Mouse (Mus musculus): ENCODE measurements around the gene Orai1.

Orai1 gene

DNA sequence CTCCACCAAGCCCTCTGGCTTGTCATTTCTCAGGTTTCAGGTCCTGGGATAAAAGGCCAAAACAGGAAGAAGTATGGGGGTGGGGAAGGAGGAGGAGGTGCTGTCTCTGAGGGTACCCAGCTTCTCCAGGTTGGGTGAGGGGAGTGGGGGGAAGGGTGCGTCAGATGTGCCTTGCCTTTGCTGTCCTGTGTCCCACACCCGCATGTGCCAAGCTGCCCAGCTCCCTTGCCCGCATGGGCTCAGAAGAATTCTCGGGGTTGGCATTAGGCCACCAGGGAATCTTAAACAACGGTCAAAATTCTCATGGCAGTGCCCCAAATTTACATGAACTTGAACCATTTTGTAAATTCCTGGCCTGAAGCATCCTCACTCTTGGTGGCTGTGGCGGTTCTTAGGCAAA, 11.5 kb downstream of the Orai1 start:
- in situ Hi-C loops (cut with MboI, MseI) = no loop called here

GRCm38 (mm10) chr5:123027436-123027835, 12.6 kb downstream of the Orai1 start:
- in situ Hi-C loops (cut with MboI, MseI) = no loop called here

- in situ Hi-C loops (cut with MboI, MseI) = no loop called here
Observed at GRCm38 (mm10) chr5:123029729-123030128, 14.9 kb downstream of the Orai1 start.

DNA sequence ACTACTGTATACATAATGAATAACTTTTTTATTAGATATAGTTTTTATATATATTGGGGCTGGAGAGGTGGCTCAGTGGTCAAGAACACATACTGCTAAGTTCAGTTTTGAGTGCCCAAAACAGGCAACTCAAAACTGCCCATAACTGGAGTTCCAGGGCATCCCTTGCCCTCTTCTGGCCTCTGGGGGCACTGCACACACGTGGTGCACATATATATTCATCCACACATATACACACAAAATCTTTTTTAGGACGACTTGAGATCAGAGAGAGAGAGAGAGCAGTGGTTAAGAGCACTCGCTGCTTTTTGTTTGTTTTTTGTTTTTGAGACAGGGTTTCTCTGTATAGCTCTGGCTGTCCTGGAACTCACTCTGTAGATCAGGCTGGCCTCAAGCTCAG, 16.4 kb downstream of the Orai1 start:
- in situ Hi-C loops (cut with MboI, MseI) = no loop called here

- in situ Hi-C loops (cut with MboI, MseI) = no loop called here
Observed at GRCm38 (mm10) chr5:123033646-123034160, 18.8 kb downstream of the Orai1 start.

DNA sequence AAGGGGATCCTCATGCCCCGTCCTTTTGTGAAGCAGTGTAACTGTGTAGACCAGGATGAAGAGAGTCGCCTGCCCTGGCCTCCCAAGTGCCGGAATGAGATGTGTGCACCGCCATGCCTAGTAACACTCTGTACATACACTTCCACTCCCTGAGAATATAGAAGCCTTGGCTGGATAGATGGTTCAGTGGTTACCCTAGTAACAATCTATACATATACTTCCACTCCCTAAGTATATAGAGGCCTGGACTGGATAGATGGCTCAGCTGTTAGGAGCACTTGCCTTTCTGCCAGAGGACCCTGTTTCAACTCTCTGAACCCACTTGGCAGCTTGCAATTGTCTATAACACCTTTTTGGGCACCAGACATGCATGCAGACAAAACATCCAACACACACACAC, 20.2 kb downstream of the Orai1 start:
- in situ Hi-C loops (cut with MboI, MseI) = no loop called here

DNA sequence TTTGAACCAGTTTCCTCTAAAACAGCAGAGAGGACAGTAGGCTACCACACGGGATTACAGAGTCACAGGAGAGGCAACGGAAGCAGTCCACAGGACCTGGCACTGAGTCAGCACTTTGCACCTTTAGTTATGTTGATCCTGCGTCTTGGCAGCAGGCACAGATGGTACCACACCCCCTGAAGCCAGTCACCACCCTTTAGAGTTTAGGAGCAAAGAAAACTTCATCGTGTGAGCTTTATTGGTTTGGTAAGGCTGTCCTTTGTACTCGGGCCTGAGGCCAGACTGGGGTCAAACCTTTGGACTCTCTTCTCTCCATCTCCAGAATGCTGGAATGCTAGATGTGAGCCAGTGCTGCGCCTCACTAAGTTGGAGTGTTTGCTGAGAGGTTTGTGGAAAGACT, 20.7 kb downstream of the Orai1 start:
- in situ Hi-C loops (cut with MboI, MseI) = no loop called here

DNA sequence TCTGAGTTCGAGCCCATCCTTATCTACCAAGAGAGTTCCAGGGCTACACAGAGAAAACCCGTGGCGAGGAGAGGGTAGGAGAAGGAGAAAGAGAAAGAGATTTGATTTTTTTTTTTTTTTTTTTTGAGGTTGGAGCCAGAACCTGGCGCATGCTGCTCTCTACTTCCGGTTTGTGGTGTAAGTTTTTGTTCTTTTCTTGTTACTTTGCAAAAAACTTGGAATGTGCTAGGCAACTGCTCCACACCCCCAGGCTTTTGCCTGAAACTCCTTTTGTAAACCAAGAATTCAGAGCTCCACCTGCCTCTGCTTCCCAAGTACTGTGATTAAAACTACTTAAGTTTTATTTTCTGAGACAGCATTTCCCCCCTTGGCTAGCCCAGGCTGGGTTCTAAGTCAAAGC, 23.2 kb downstream of the Orai1 start:
- in situ Hi-C loops (cut with MboI, MseI) = no loop called here

DNA sequence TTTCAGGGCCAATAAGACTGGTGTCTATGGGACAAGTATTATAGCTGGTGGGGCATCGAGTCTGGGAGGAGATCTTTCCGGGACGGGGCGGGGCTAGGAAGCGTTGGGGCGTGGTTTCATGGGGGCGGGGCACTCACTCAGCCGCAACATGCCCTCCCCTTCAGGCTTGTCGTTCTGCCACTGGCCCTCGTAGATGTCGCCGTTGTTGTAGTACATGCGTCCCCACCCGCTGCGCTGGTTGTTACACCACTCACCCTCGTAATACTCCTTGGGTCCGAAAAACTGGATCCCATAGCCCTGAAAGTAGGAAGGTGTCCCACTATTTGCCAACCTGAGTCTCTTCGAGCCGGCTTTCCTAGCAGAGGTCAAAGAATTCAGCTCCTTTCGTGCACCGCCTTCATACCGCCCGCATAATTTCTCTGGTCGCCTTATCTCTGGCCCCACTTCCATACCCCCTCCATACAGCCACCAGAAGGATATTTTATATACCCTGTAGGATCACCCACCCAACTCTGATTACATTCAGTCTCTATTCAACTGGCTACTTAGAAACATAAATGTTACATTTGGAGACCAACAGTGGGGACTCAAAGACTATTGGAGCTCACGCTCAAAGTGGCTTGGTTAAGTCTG, 24.4 kb downstream of the Orai1 start:
- in situ Hi-C loops (cut with MboI, MseI) = no loop called here

GRCm38 (mm10) chr5:123040796-123041195, 25.9 kb downstream of the Orai1 start:
- in situ Hi-C loops (cut with MboI, MseI) = no loop called here

DNA sequence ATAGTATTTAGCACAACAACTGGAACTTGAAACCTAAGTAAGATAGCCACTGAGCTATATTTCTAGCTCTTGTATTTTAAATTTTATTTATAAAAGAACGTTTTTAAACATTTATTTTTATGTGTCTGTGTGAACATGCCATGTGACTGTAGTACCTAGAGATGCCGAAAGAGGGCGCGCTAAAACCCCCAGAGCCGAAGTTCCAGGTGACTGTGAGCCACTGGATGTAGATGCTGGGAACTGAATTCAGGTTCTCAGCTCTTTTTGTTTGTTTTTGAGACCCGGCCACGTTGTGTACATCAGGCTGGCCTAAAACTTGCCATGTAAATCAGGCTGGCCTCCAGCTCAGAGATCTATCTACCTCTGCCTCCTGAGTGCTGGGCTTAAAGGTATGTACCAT, 29.0 kb downstream of the Orai1 start:
- in situ Hi-C loops (cut with MboI, MseI) = no loop called here

- in situ Hi-C loops (cut with MboI, MseI) = no loop called here
Observed at GRCm38 (mm10) chr5:123045561-123046295, 30.9 kb downstream of the Orai1 start.

GRCm38 (mm10) chr5:123046916-123047315, 32.0 kb downstream of the Orai1 start, which contains the start of gene Morn3:
Gene Morn3 (minus strand): TSS chr5:123047016.
- in situ Hi-C loops (cut with MboI, MseI) = no loop called here

DNA sequence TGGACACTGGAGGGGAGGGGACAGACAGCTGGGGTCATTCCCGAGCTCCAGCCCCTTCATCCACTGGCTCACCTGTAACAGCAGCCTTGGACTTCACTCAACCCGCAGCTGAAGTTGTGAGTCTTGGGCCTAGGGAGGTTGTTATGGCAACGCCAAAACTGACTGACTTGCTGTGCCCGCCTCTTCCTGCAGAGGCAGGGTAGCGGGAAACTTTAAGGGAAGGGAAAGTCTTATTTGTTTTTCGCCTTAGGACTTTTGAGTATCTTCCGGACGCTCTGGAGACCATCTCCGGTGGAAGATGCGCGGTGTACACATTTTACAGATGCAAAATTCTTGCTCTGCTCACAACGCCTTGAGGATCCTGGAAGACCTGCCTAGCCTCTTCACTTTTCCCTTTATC, 34.4 kb downstream of the Orai1 start:
- in situ Hi-C loops (cut with MboI, MseI) = no loop called here

GRCm38 (mm10) chr5:123050918-123051317, 36.0 kb downstream of the Orai1 start:
- in situ Hi-C loops (cut with MboI, MseI) = no loop called here

GRCm38 (mm10) chr5:123051736-123052135, 36.9 kb downstream of the Orai1 start:
- in situ Hi-C loops (cut with MboI, MseI) = no loop called here

GRCm38 (mm10) chr5:123057366-123058250, 42.7 kb downstream of the Orai1 start:
- in situ Hi-C loops (cut with MboI, MseI) = no loop called here

DNA sequence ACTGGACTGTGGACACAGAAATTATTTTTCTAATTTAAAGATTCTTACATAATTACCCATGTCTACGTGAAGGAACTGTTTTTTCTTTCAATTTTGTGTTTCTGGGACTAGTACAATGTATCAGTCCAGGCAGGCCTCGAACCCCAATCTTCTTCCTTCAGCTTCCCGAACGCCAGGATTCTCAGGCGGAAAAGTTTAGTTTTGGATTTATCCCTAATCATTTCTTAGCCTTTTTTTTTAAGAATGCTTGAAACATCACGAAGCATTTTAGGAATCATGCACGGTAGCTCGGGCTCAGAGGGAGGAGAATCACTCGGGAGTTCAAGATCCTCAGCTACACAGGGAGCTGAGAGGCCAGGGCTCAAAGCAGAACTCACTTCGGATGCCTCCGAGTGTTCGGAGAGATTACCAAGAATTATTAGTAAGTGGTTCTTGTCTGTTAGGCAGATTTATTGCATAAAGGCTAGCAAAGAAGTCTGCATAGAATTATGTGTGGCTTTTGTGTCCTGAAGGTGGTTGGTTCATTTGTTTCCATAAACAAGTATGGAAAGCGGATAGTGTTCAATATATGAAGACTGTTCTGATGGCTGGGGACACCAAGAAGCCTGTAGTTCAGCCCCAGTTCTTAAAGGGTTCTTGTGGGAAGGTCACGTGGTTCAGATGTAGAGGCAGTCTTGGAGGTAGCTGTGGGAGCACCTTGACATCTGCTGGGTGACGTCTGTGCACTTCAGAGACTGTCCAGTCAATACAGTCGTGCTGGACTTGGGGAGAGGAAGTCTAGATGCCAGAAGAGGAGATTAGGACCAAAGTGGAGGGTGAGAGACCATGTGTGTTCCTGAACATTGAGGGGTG, 43.6 kb downstream of the Orai1 start:
- in situ Hi-C loops (cut with MboI, MseI) = no loop called here

DNA sequence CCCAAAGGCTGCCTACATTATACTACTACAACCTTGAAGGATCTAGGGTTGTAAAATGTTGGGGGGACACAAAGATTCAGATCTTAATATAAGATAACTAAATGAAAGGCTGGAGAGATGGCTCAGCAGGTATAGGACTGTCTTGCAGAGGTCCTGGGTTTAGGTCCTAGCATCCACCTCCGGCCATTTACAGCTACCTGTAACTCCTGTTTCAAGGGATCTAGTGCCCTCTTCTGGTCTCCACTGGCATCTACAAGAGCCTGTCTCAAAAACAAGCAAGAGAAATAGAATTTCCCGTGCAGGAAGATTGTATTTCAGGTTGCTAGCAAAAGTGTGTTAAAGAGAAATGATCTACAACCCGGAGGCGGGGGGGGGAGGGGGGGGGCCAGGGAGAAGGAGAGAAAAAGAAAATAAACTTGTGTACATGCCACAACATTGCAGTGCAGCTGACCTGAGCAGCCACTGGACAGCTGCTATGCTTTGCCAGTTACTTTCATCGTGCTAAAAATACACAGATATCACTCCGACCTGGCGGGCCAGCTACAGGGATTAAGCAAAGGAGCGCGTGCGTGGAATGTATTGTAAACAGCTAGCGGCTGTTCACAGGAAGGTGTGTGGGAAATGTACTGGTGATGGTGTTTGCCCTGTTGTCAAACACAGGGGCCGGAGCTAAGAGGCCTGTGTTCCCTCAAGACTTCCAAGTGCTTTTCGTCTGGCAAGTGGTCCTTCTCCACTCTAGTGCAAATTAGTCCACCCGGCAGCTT, 45.1 kb downstream of the Orai1 start:
- in situ Hi-C loops (cut with MboI, MseI) = loop anchor here (5.0 to 10.0 kb wide), 2 partner anchors 75 to 112 kb away; partner anchors contain the start of gene Rhof

GRCm38 (mm10) chr5:123060706-123061401, 46.0 kb downstream of the Orai1 start:
- in situ Hi-C loops (cut with MboI, MseI) = loop anchor here (5.0 to 10.0 kb wide), 2 partner anchors 74 to 111 kb away; partner anchors contain the start of gene Rhof

Data from T-helper 1 cell (primary cell).